Mouse (Mus musculus) intestine, embryonic 15.5 days (tissue): ENCODE measurements around the gene Ccdc127. TPM values are rescaled to one million over a fixed set of nuclear protein-coding genes. Genes with fewer than 3 reads are reported as not detected.

Source experiments
- ATAC-seq: fragments of 200-750 bp; cut with Nextera tagmentation; 2 replicates; pipeline ENCODE4 v1.8.0; 2017; ENCODE audit warnings: moderate TSS enrichment, moderate library complexity
- H3K27ac ChIP-seq: fragments of 300-500 bp; sonication (generic); 2 replicates; pipeline ENCODE4 v1.5.1; 2015; ENCODE audit warnings: mild to moderate bottlenecking, inconsistent platforms
- H3K27me3 ChIP-seq: fragments of 300-500 bp; sonication (generic); replicated peaks from 2 replicates; pipeline ENCODE4 v1.6.1; 2015; ENCODE audit warnings: inconsistent platforms
- H3K36me3 ChIP-seq: fragments of 300-500 bp; sonication (generic); 2 replicates; pipeline ENCODE4 v1.6.1; 2015; ENCODE audit warnings: inconsistent platforms
- H3K4me1 ChIP-seq: fragments of 300-500 bp; sonication (generic); replicated peaks from 2 replicates; pipeline ENCODE4 v1.6.1; 2015; ENCODE audit warnings: inconsistent platforms
- H3K4me2 ChIP-seq: fragments of 300-500 bp; sonication (generic); replicated peaks from 2 replicates; pipeline ENCODE4 v1.6.1; 2015; ENCODE audit warnings: mild to moderate bottlenecking, inconsistent platforms
- H3K4me3 ChIP-seq: fragments of 300-500 bp; sonication (generic); replicated peaks from 2 replicates; pipeline ENCODE4 v1.5.1; 2015; ENCODE audit warnings: inconsistent platforms
- H3K9ac ChIP-seq: fragments of 300-500 bp; sonication (generic); 2 replicates; pipeline ENCODE4 v1.6.1; 2015; ENCODE audit warnings: inconsistent platforms
- H3K9me3 ChIP-seq: fragments of 300-500 bp; sonication (generic); 2 replicates; pipeline ENCODE4 v1.6.1; 2016; ENCODE audit warnings: inconsistent platforms
- WGBS: fragments of 180-500 bp; shearing (Covaris S2); methylation state at CpG from one replicate; pipeline ENCODE4 v1.1.7; 2015; 5-methylcytosine and 5-hydroxymethylcytosine counted together
- polyA plus RNA-seq: library from polyadenylated mRNA; unstranded; fragments of >200 nt; fragmentation: Nextera tagmentation; extraction: Ambion mirVana; gene quantifications from 2 replicates; pipeline ENCODE4 v1.2.1, GENCODE M21; 2015

Gene Ccdc127
- polyA plus RNA-seq, result 44.4 and 48.6 TPM in 2 replicates

DNA sequence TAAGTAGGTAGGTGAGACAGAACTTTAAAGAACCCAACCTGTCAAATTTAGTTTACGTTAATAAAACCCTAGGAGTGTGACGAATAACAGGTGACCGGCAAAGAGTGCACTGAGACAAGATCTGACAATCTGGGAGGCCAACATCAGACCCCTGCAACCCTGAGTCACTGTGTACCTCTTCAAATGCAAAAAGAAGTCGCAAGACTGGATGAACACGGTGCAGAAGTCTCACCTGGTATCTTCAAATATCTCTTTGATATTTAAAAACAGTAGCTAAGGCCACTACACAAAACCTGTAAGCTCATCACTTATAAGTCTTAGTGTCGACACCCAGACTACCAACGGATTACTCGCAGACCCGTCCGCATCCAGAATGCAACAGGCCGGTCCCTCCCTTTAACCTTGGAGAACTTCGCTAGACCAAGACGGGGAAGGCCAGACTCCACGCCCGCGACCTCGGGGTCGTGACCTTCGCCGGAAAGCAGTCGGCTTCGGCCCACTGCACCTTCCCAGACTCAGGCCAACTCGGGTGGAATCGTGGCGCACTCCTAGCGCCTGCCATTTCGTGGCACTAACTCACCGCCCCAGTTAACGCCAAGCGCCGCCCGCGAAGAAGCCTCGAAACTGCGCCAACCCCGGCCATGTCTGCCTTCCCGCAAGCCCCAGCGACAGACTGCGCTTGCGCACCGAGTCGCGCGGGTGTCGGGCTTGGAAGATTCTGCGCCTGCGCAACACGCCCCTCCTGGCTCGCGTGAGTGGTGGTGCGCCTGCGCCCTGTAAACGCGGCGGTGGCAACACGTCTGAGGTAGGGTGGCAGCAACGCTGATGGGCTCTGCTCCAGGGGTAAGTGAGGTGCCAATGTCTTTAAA is at the start of gene Ccdc127, which contains the start of gene Sdha:
Gene Ccdc127 (plus strand): TSS at position 744 of the 869 bp plus-strand sequence.
Gene Sdha (minus strand): TSS at position 715 of the 869 bp plus-strand sequence.
- Histone ChIP-seq H3K27me3 (no peaks in the 10 kb centered on the region), H3K4me1 (peaks cover 10% of the 10 kb centered on the region; the same call in 1 of the 2 replicates), H3K27ac (peak within 1 kb of the TSS; percentile 74), H3K4me2 (peak within 1 kb of the TSS; percentile 49), H3K9me3 (no peaks in the 10 kb centered on the region), H3K4me3 (peak within 1 kb of the TSS; percentile 61), H3K9ac (peak within 1 kb of the TSS; percentile 71), H3K36me3 (peaks cover 10% of the 10 kb centered on the region)
- ATAC-seq, result peak; percentile 99
- WGBS, result under 1% methylated on average over 57 of the region's 57 CpGs

DNA sequence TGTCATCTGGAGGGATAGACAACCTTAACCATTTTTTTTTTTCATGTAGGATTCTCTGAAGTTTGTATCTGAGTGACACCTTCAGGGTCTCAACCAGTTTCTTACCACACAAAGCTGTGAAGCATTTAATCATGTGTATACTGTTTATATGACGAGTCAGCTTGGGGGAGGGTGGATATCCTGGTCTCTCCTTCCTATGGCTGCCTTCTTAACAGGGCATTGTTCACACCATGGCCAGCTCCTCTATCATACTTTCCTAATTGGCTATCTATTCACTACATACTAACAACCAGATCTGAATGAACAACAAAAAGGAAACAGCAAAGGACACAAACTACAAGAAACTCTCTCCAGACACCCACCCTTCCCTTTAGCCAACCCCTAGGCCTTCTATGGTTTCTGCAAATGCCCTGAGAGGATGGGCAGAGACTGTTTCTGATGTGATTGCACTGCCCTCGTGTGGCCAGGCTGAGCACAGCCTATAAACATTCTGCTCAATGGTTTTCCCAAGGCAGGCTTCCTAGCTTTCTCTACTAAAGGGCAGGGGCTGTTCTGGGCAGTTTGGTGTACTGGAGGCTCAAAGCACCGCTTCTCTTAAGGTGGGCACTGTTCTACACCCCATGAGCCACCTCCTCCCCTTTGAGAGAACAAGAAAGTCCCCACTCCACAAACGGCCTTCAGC is 49.0 kb upstream of the Ccdc127 start:
- 33% methylated on average over 4 of the region's 4 CpGs for WGBS
- Histone ChIP-seq H3K4me2 (0 out of 2 replicates have a peak overlapping the region, but pooled peaks have one; percentile 9), H3K9me3 (no peaks in the 10 kb centered on the region), H3K36me3 (peaks cover 10% of the 10 kb centered on the region), H3K27me3 (no peaks in the 10 kb centered on the region), H3K4me1 (no peaks in the 10 kb centered on the region), H3K9ac (no peak overlapping the region), H3K4me3 (no peak overlapping the region), H3K27ac (no peak overlapping the region)
- ATAC-seq, result peak; percentile 81

DNA sequence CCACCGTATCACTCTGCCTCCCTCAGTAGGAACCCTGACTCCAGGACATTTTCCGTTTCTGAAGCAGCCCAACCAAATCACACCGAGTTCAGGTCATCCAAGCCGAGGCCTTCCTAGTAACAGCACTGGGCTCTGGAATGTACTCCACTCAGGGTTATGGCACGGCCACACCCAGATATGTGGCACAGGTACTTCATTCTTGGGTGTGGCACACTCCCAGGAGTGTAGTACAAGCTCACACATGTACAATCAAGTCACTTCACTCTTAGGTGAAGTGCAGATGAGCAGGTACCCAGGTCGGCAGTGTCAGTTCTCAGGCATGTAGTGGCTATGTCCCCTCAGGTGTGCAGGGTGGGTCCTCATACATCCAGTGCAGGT is 48.5 kb upstream of the Ccdc127 start:
- Histone ChIP-seq H3K36me3 (peaks cover 14% of the 10 kb centered on the region), H3K4me2 (0 out of 2 replicates have a peak overlapping the region, but pooled peaks have one; percentile 9), H3K9me3 (no peaks in the 10 kb centered on the region), H3K27me3 (no peaks in the 10 kb centered on the region), H3K4me3 (no peak overlapping the region), H3K4me1 (no peaks in the 10 kb centered on the region), H3K27ac (no peak overlapping the region), H3K9ac (no peak overlapping the region)
- ATAC-seq, result peak; percentile 91
- WGBS, result 58% methylated on average over 6 of the region's 6 CpGs

DNA sequence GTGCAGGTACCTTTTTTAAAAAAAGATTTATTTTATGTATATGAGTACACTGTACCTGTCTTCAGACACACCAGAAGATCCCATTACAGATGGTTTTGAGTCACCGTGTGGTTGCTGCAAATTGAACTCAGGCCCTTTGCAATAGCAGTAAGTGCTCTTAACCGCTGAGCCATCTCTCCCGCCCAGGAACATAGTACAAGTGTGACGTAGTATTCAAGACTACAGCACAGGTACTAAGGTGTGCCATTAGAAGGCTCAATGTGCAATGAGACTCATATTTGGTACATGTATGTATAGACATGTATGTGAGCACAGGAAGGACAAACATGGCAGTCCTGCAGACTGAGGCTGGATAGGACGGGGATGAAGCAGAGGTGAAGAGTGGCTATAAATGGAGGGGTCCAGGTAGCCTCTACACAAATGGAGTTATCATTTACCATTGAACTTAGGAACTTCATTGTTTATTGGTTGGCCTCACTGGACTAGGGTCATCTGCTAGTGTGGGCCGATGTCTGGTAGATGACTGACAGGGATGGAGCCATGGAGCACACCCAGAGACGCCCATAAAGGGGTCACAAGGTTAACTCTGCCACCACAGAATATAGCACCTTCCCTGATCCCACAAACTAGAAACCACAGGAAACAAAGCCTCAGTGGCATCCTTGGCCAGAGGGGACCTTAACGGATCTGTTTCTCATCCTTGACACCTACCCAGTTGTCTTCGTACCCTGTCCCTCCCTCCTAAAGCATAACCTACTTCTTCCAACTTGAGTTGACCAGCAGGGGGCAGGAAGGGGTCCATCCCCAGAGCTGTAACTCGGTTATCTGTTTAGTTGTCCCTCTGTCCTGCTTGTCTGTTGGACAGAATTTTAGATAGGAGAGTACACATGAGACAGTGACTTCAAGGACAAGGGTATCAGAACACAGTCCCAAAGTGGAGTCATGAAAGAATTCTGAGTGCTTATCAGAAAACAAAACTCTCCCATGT is 47.8 kb upstream of the Ccdc127 start:
- Histone ChIP-seq H3K9me3 (no peaks in the 10 kb centered on the region), H3K36me3 (peaks cover 16% of the 10 kb centered on the region), H3K4me2 (no peak overlapping the region), H3K27ac (no peak overlapping the region), H3K4me1 (no peaks in the 10 kb centered on the region), H3K27me3 (no peaks in the 10 kb centered on the region), H3K9ac (no peak overlapping the region), H3K4me3 (no peak overlapping the region)
- peak; percentile 61 for ATAC-seq
- 79% methylated on average over 10 of the region's 10 CpGs for WGBS

DNA sequence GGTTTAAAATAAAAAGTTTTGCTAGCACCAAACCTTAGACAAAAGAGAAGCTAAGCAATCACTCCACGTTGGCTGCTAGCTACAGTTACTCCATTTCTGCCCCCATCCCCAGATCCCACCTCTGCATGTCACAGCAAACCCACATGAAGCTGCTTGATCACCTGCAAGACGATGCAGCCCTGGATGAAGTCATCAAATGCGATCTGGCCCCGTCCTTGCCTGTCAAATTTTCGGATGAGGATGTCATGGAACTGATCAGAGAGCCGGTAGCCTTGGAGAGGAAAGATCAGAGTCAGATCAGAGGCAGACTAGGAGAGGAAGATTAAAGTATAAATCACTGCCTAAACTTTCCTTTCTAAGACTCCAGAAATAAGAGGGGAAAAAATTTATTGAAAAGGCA is 44.7 kb upstream of the Ccdc127 start:
- Histone ChIP-seq H3K27ac (no peak overlapping the region), H3K36me3 (peaks cover 17% of the 10 kb centered on the region), H3K4me1 (no peaks in the 10 kb centered on the region), H3K9ac (no peak overlapping the region), H3K27me3 (no peaks in the 10 kb centered on the region), H3K4me2 (no peak overlapping the region), H3K9me3 (no peaks in the 10 kb centered on the region), H3K4me3 (no peak overlapping the region)
- WGBS, result 93% methylated on average over 6 of the region's 6 CpGs
- no peak for ATAC-seq

DNA sequence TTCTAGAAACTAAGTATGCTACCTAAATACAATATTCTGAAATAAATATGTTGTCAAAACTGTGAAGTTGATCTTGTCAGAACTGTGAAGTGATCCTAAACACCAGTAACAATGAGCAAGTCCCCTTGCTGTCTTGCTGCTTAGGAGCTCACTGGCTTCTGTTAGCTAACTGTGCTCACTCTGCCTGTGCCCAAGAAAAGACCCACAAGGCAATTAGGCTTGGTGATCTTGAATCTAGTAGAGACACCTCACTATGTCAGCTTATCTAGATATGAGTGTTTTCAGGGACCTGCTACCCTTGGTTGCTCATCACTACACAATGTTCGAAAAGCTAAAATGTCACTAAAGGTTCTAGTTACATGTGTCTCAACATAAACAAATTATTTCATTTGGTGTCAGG is 44.3 kb upstream of the Ccdc127 start:
- no peak overlapping the region for H3K27ac ChIP-seq
- no peaks in the 10 kb centered on the region for H3K4me1 ChIP-seq
- no peaks in the 10 kb centered on the region for H3K9me3 ChIP-seq
- no peaks in the 10 kb centered on the region for H3K27me3 ChIP-seq
- ATAC-seq, result no peak
- H3K9ac ChIP-seq, result no peak overlapping the region
- no peak overlapping the region for H3K4me3 ChIP-seq
- no peak overlapping the region for H3K4me2 ChIP-seq
- WGBS, result 94% methylated on average over 1 of the region's 1 CpGs
- H3K36me3 ChIP-seq, result peaks cover 21% of the 10 kb centered on the region

DNA sequence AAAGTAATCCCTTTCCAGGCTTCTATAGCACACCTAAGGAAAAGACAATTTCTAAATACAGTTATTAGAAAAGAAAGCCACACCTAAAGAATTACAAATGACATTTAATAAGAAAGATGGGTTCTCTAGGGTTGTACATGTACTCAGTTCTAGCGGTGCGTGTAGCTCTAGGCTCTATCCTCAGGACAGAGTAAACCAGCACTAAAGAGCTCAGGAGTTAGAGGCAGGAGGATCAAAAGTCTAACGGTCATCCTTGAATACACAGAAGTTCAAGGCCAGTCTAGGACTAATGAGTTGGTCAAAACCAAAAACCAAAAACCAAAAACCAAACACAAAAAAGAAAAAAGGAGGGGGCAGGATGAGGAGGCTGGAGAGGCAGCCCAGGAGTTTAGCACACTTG is 35.5 kb upstream of the Ccdc127 start:
- H3K36me3 ChIP-seq, result peaks cover 10% of the 10 kb centered on the region; the same call in 1 of the 2 replicates
- H3K27me3 ChIP-seq, result no peaks in the 10 kb centered on the region
- H3K4me1 ChIP-seq, result no peaks in the 10 kb centered on the region
- no peak overlapping the region for H3K9ac ChIP-seq
- no peak overlapping the region for H3K4me3 ChIP-seq
- WGBS, result 96% methylated on average over 3 of the region's 3 CpGs
- no peak for ATAC-seq
- H3K9me3 ChIP-seq, result no peaks in the 10 kb centered on the region
- no peak overlapping the region for H3K27ac ChIP-seq
- no peak overlapping the region for H3K4me2 ChIP-seq

DNA sequence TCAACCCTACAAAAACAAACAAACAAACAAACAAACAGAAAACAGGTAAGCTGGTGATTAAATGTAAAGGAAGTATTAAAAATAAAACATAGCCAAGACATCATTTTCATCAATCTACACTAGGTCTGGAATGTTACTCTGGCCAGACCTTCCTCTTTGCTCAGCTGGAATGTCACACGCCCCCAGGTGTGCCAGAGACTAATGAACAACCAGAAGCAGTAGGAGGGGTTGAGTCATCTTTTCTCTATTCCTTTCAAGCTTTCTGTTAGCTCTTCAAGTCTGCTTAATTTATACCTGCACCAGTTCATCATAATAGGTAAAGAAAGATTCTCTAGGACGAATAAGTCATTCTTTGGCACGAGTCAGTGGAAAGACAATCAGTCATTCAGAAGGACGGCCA is 33.7 kb upstream of the Ccdc127 start:
- Histone ChIP-seq H3K27ac (no peak overlapping the region), H3K27me3 (no peaks in the 10 kb centered on the region), H3K4me1 (no peaks in the 10 kb centered on the region), H3K9ac (peak overlapping the region; percentile 84), H3K4me2 (peak overlapping the region; percentile 67), H3K36me3 (peaks cover 10% of the 10 kb centered on the region; the same call in 1 of the 2 replicates), H3K4me3 (peak overlapping the region; percentile 78), H3K9me3 (no peaks in the 10 kb centered on the region)
- no peak for ATAC-seq
- WGBS, result 23% methylated on average over 4 of the region's 4 CpGs

DNA sequence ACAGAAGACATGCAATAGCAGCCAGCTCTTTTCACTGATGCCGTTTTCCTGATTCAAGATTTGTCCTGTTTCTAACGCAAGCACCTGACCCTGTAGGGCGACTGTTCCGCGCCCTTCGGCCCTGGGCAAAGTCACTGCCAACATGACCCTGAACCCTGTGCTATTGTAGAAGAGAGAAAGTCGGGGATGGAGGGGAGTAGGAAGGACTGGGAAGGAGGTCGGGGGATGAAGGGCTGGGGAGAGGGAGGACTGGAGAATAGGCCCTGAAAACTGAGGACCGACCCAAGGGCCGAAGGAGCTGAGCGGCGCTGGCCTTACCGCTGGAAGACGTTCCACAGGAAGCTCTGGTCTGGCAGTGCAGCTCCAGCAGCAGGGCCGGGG is 33.3 kb upstream of the Ccdc127 start:
- Histone ChIP-seq H3K36me3 (0 out of 2 replicates have a peak, but pooled peaks cover 8% of the 10 kb centered on the region), H3K9me3 (no peaks in the 10 kb centered on the region), H3K27me3 (no peaks in the 10 kb centered on the region), H3K4me3 (peak overlapping the region; percentile 78), H3K4me1 (no peaks in the 10 kb centered on the region), H3K27ac (peak overlapping the region; percentile 66), H3K9ac (peak overlapping the region; percentile 84), H3K4me2 (peak overlapping the region; percentile 67)
- 3% methylated on average over 15 of the region's 15 CpGs for WGBS
- ATAC-seq, result peak; percentile 67; the same call in 1 of the 2 replicates

DNA sequence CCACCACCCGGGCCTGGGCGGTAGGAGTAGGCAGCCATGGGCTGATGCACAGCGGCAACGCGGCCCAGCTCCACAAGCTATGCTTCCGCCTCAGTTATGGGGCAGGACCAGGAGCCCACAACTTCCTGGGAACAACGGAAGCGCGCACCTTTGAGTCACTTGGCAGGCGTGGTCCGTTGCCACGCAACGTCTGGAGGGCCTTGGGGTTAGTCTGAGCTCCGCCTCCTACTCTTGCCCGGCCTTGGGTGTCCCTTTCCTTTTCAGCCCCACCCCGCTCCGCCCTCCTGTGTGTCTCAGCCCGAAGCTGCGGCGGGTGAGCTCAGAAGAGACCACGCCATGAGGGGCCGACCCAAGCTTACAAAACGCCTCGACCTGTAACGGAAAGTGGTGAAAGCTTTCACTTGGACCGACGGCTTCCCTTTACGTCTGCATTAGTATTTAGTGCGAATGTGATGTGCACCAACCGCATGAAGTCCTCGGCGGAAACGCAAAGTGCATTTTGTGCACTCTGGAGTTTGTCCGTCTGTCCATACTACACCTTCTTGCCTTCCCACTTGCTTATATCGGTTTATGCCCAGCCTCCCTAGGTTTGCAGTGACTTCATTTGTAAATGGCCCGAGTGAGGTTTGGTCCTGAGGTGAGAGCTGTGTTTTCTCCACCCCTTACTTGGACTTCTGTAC is 32.8 kb upstream of the Ccdc127 start, which contains the start of gene Pdcd6:
Gene Pdcd6 (minus strand): TSS at position 411 of the 680 bp plus-strand sequence.
- Histone ChIP-seq H3K9me3 (no peaks in the 10 kb centered on the region), H3K4me3 (peak within 1 kb of the TSS; percentile 78), H3K36me3 (0 out of 2 replicates have a peak, but pooled peaks cover 12% of the 10 kb centered on the region), H3K27me3 (no peaks in the 10 kb centered on the region), H3K27ac (peak within 1 kb of the TSS; percentile 66), H3K9ac (peak within 1 kb of the TSS; percentile 84), H3K4me2 (peak within 1 kb of the TSS; percentile 67), H3K4me1 (no peaks in the 10 kb centered on the region)
- peak; percentile 99 for ATAC-seq
- under 1% methylated on average over 36 of the region's 36 CpGs for WGBS

DNA sequence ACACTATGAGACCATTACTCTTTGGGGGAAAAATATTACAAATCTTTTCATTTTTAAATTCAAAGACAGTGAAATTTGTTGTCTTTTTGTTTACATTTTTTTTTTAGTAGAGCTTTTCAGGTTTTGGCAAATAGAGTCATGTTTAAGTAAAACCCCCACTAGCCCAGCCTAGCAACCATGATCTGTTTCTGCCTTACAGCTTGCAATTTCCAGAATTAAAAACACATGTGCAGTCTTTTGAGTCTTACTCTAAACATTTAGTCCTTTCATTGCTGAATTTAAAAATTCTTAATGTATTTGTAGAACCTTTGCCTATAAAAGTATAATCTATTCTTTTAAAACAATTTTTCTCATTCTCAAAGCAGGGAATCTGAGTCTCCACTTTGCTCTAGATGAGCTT is 20.8 kb upstream of the Ccdc127 start:
- no peaks in the 10 kb centered on the region for H3K9me3 ChIP-seq
- no peaks in the 10 kb centered on the region for H3K27me3 ChIP-seq
- no peaks in the 10 kb centered on the region for H3K4me1 ChIP-seq
- no peak for ATAC-seq
- no peak overlapping the region for H3K4me3 ChIP-seq
- H3K4me2 ChIP-seq, result no peak overlapping the region
- no peak overlapping the region for H3K9ac ChIP-seq
- H3K36me3 ChIP-seq, result peaks cover 45% of the 10 kb centered on the region
- H3K27ac ChIP-seq, result no peak overlapping the region
